ENCODE assay signal across 9 mouse cellular contexts in genomic region chr8:122585411-122585891, GRCm38 (mm10). TPM values are rescaled to one million over a fixed set of nuclear protein-coding genes. Genes with fewer than 3 reads are reported as not detected.
DNase-seq lines count a peak whose midpoint lies in the region; ATAC-seq and TF ChIP-seq lines count a peak whose summit lies in the region.
"Had no signal": no experiment of that assay in that cellular context is flagged by ENCODE, and none has a peak within 500 bp of the region (broad histone marks: within the 10 kb centered on the region; RNA-seq: fewer than 3 reads in every experiment).

No protein-coding gene starts in this region.

- H3K4me3 ChIP-seq in kidney, embryonic 15.5 days (replicated peaks): no peak overlapping the region
- H3K4me3 ChIP-seq in intestine, postnatal 0 days (ENCODE audit: low read depth, low read length): 0 out of 2 replicates have a peak overlapping the region, but pooled peaks have one; percentile 0
- H3K4me3 ChIP-seq in small intestine, adult 2 months (ENCODE audit: low read depth, low read length): peak overlapping the region; percentile 42

- no peak for TF ChIP-seq POLR2A in small intestine, adult 2 months (IDR thresholded peaks at IDR 0.05; ENCODE audit: low read depth, low read length)

- H3K4me1 ChIP-seq in kidney, embryonic 15.5 days: peaks cover 31% of the 10 kb centered on the region
- 0 out of 2 replicates have a peak, but pooled peaks cover 7% of the 10 kb centered on the region for H3K4me1 ChIP-seq in intestine, postnatal 0 days (replicated peaks; ENCODE audit: control insufficient read depth, insufficient read depth, low read length)
- peaks cover 41% of the 10 kb centered on the region for H3K4me1 ChIP-seq in small intestine, adult 2 months (ENCODE audit: control insufficient read depth, insufficient read depth, insufficient read length, low read length)

- no peak overlapping the region for H3K9ac ChIP-seq in kidney, embryonic 15.5 days
- peak overlapping the region; percentile 22; the same call in 1 of the 2 replicates for H3K9ac ChIP-seq in intestine, postnatal 0 days (ENCODE audit: low read depth, low read length)

- H3K27ac ChIP-seq in kidney, embryonic 15.5 days: no peak overlapping the region
- peak overlapping the region; percentile 93 for H3K27ac ChIP-seq in intestine, postnatal 0 days (ENCODE audit: low read depth, low read length)
- peak overlapping the region; percentile 95 for H3K27ac ChIP-seq in small intestine, adult 2 months (ENCODE audit: insufficient read depth, low read depth, low read length)

- WGBS in kidney, embryonic 15.5 days: 33% methylated on average over 14 of the region's 14 CpGs
- 18% methylated on average over 14 of the region's 14 CpGs for WGBS in intestine, postnatal 0 days
- WGBS in small intestine, adult 2 months: 20% methylated on average over 14 of the region's 14 CpGs

- H3K36me3 ChIP-seq in kidney, embryonic 15.5 days: no peaks in the 10 kb centered on the region
- H3K36me3 ChIP-seq in intestine, postnatal 0 days (ENCODE audit: control insufficient read depth, insufficient read depth): no peaks in the 10 kb centered on the region
- H3K36me3 ChIP-seq in small intestine, adult 2 months (ENCODE audit: control insufficient read depth, insufficient read depth, low read length): no peaks in the 10 kb centered on the region

- ATAC-seq in kidney, embryonic 15.5 days (replicated peaks; ENCODE audit: low FRiP score): no peak; the same call in 1 of the 2 replicates
- peak; percentile 82 for ATAC-seq in intestine, postnatal 0 days

- H3K27me3 ChIP-seq in kidney, embryonic 15.5 days: no peaks in the 10 kb centered on the region
- no peaks in the 10 kb centered on the region for H3K27me3 ChIP-seq in intestine, postnatal 0 days (replicated peaks; ENCODE audit: control insufficient read depth, insufficient read depth, low read length)
- no peaks in the 10 kb centered on the region for H3K27me3 ChIP-seq in small intestine, adult 2 months (ENCODE audit: control insufficient read depth, insufficient read depth, low read length)

- H3K9me3 ChIP-seq in kidney, embryonic 15.5 days (replicated peaks): no peaks in the 10 kb centered on the region
- H3K9me3 ChIP-seq in intestine, postnatal 0 days (ENCODE audit: control insufficient read depth): no peaks in the 10 kb centered on the region

- no peak overlapping the region for H3K4me2 ChIP-seq in kidney, embryonic 15.5 days
- peak overlapping the region; percentile 30 for H3K4me2 ChIP-seq in intestine, postnatal 0 days (replicated peaks; ENCODE audit: low read depth)

- no peak for TF ChIP-seq CTCF in intestine, postnatal 0 days (IDR thresholded peaks at IDR 0.05; ENCODE audit: low read depth)
- no peak for TF ChIP-seq CTCF in small intestine, adult 2 months (IDR thresholded peaks at IDR 0.05; ENCODE audit: extremely low read depth, insufficient read length, insufficient replicate concordance, low read depth, low read length)

- DNase-seq in kidney, adult 11 months: peak; percentile 25
- DNase-seq in NIH3T3 (ENCODE audit: low read depth): peak; percentile 79
- no peak for DNase-seq in frontal cortex, postnatal 36 days (ENCODE audit: low spot score in 2 of 2)
- DNase-seq in gastrocnemius, adult 18-20 months (ENCODE audit: low spot score): no peak
- DNase-seq: cerebellum, postnatal 10 days; lung, postnatal 14 days had no signal

RNA-seq across cellular contexts. Expression of gene Aprt, which starts 8.7 kb away (rescaled TPM):
- 333 and 353 TPM in 2 replicates for polyA plus RNA-seq in kidney, embryonic 15.5 days (2015; fragmentation: Nextera tagmentation; extraction: Ambion mirVana)
- polyA plus RNA-seq in intestine, postnatal 0 days (2015; fragmentation: Nextera tagmentation; extraction: Ambion mirVana): 676 and 681 TPM in 2 replicates
- 327 and 537 TPM in 2 replicates for polyA plus RNA-seq in small intestine, adult 2 months (2012; rRNA removed)
- 10 to 100 TPM; 39.6 to 40.1 TPM for total RNA-seq in gastrocnemius, adult 18-20 months (2021)

RNA-seq across cellular contexts. Expression of gene Cdt1, which starts 17.6 kb away (rescaled TPM):
- 40.8 and 50.4 TPM in 2 replicates for polyA plus RNA-seq in kidney, embryonic 15.5 days (2015; fragmentation: Nextera tagmentation; extraction: Ambion mirVana)
- polyA plus RNA-seq in intestine, postnatal 0 days (2015; fragmentation: Nextera tagmentation; extraction: Ambion mirVana): 13.3 and 14.0 TPM in 2 replicates
- 26.8 and 64.8 TPM in 2 replicates for polyA plus RNA-seq in small intestine, adult 2 months (2012; rRNA removed)
- under 1 TPM; 0.30 to 0.66 TPM for total RNA-seq in gastrocnemius, adult 18-20 months (2021)

RNA-seq across cellular contexts. Expression of gene Galns, which starts 25.8 kb away (rescaled TPM):
- 14.0 and 16.0 TPM in 2 replicates for polyA plus RNA-seq in kidney, embryonic 15.5 days (2015; fragmentation: Nextera tagmentation; extraction: Ambion mirVana)
- polyA plus RNA-seq in intestine, postnatal 0 days (2015; fragmentation: Nextera tagmentation; extraction: Ambion mirVana): 58.1 and 59.0 TPM in 2 replicates
- 9.7 and 20.4 TPM in 2 replicates for polyA plus RNA-seq in small intestine, adult 2 months (2012; rRNA removed)
- total RNA-seq in gastrocnemius, adult 18-20 months (2021): 1 to 10 TPM; 1.0 to 1.1 TPM

RNA-seq across cellular contexts. Expression of gene Trappc2l, which starts 26.0 kb away (rescaled TPM):
- 51.8 and 54.8 TPM in 2 replicates for polyA plus RNA-seq in kidney, embryonic 15.5 days (2015; fragmentation: Nextera tagmentation; extraction: Ambion mirVana)
- 136 and 144 TPM in 2 replicates for polyA plus RNA-seq in intestine, postnatal 0 days (2015; fragmentation: Nextera tagmentation; extraction: Ambion mirVana)
- polyA plus RNA-seq in small intestine, adult 2 months (2012; rRNA removed): 59.9 and 161 TPM in 2 replicates
- total RNA-seq in gastrocnemius, adult 18-20 months (2021): 10 to 100 TPM; 39.9 to 46.1 TPM

RNA-seq across cellular contexts. Expression of gene Piezo1, which starts 34.3 kb away (rescaled TPM):
- polyA plus RNA-seq in kidney, embryonic 15.5 days (2015; fragmentation: Nextera tagmentation; extraction: Ambion mirVana): 13.2 and 17.8 TPM in 2 replicates
- 4.4 and 7.3 TPM in 2 replicates for polyA plus RNA-seq in intestine, postnatal 0 days (2015; fragmentation: Nextera tagmentation; extraction: Ambion mirVana)
- 29.5 and 36.4 TPM in 2 replicates for polyA plus RNA-seq in small intestine, adult 2 months (2012; rRNA removed)
- 10 to 100 TPM; 11.5 to 13.2 TPM for total RNA-seq in gastrocnemius, adult 18-20 months (2021)

Comparison
In these comparisons a context has a peak if more than half of its experiments do, and no peak if none do; other contexts are left out.
1. DNase-seq: peak in kidney, adult 11 months (single experiment) and NIH3T3 (single experiment); none in frontal cortex, postnatal 36 days (0 of 2) and gastrocnemius, adult 18-20 months (single experiment).